Mouse (Mus musculus): ENCODE data around the gene Stk36. TPM values are rescaled to one million over a fixed set of nuclear protein-coding genes. Genes with fewer than 3 reads are reported as not detected.

Gene Stk36
- polyA plus RNA-seq, 1 experiment from 2014 or later, result 12.5 TPM

DNA sequence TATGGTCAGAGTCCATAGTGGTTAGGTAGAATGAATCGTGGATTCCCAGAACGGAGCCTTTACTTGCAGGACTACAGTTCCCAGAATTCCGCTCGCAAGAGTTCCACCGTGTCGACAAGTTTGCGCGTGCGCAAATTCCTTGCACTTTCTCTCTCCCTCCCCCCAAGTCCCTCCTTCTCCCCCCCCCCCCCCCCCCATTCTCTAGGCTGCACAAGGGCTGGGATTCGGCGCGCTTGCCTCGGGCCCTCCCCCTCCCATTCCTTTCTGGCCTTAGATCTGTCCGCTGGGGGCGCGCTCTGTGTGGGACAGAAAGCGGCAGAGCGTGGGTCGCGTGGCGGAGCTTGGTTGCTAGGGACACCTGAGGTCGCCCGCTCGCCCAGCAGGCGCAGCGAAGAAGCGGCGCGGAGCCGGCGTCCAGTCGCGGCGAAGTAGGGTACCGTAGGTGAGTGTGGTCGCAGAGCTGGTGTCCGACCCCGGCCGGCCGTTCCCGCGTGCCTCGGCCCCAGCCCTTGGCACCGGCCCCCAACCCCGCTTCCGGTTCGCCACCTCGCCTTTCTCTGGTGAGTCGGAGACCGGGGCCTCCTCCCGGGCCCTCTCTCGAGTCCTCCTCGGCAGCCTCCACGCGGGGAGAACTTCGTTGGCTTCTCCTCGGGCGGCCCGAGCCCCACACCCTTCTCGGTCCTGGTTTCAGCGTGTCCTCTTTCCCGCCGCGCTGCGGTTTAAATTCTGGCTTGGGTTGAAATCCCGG is 60.4 kb downstream of the Stk36 start, which contains the start of gene Ttll4:
Gene Ttll4 (plus strand): TSS at position 298 of the 748 bp plus-strand sequence.
- H3K27me3 ChIP-seq (replicated peaks; ENCODE audit: insufficient read depth, low read length), result no peaks in the 10 kb centered on the region
- 4% methylated on average over 48 of the region's 66 CpGs for WGBS
- DNase-seq (ENCODE audit: low spot score), result peak; percentile 99
- peak within 1 kb of the TSS; percentile 64 for H3K4me3 ChIP-seq (ENCODE audit: low read depth, low read length)
- peak within 1 kb of the TSS; percentile 56 for H3K9ac ChIP-seq (replicated peaks; ENCODE audit: low read depth)
- peak within 1 kb of the TSS; percentile 71 for H3K4me2 ChIP-seq (replicated peaks; ENCODE audit: low read depth, low read length)
- H3K4me1 ChIP-seq (ENCODE audit: insufficient read depth, low read depth, low read length), result peaks cover 8% of the 10 kb centered on the region; the same call in 1 of the 2 replicates
- ATAC-seq, result peak; percentile 99
- peak; percentile 86 for TF ChIP-seq CTCF (IDR thresholded peaks at IDR 0.05)
- no peak for TF ChIP-seq EP300 (IDR thresholded peaks at IDR 0.05)
- H3K36me3 ChIP-seq (ENCODE audit: insufficient read depth, low read length), result no peaks in the 10 kb centered on the region
- peak within 1 kb of the TSS; percentile 43 for H3K27ac ChIP-seq (ENCODE audit: low read length)
- no peaks in the 10 kb centered on the region for H3K9me3 ChIP-seq (ENCODE audit: low read length)

GRCm38 (mm10) chr1:74662253-74662865 is 61.1 kb downstream of the Stk36 start:
- WGBS, result 3% methylated on average over 13 of the region's 13 CpGs
- Histone ChIP-seq H3K36me3 (ENCODE audit: insufficient read depth, low read length) (no peaks in the 10 kb centered on the region), H3K9ac (replicated peaks; ENCODE audit: low read depth) (peak overlapping the region; percentile 56), H3K4me1 (ENCODE audit: insufficient read depth, low read depth, low read length) (peaks cover 8% of the 10 kb centered on the region; the same call in 1 of the 2 replicates), H3K27ac (ENCODE audit: low read length) (peak overlapping the region; percentile 43; the same call in 1 of the 2 replicates), H3K4me3 (ENCODE audit: low read depth, low read length) (peak overlapping the region; percentile 64), H3K9me3 (ENCODE audit: low read length) (no peaks in the 10 kb centered on the region), H3K27me3 (replicated peaks; ENCODE audit: insufficient read depth, low read length) (no peaks in the 10 kb centered on the region), H3K4me2 (replicated peaks; ENCODE audit: low read depth, low read length) (peak overlapping the region; percentile 71)
- TF ChIP-seq CTCF (IDR thresholded peaks at IDR 0.05), result no peak
- TF ChIP-seq EP300 (IDR thresholded peaks at IDR 0.05), result no peak
- DNase-seq (ENCODE audit: low spot score), result no peak
- ATAC-seq, result no peak

- no peak for ATAC-seq
- H3K27ac ChIP-seq (ENCODE audit: low read length), result no peak overlapping the region
- no peak overlapping the region for H3K4me3 ChIP-seq (ENCODE audit: low read depth, low read length)
- no peak overlapping the region for H3K4me2 ChIP-seq (replicated peaks; ENCODE audit: low read depth, low read length)
- no peaks in the 10 kb centered on the region for H3K9me3 ChIP-seq (ENCODE audit: low read length)
- no peaks in the 10 kb centered on the region for H3K27me3 ChIP-seq (replicated peaks; ENCODE audit: insufficient read depth, low read length)
- WGBS, result 28% methylated on average over 6 of the region's 6 CpGs
- DNase-seq (ENCODE audit: low spot score), result peak; percentile 53
- peaks cover 8% of the 10 kb centered on the region; the same call in 1 of the 2 replicates for H3K4me1 ChIP-seq (ENCODE audit: insufficient read depth, low read depth, low read length)
- TF ChIP-seq EP300 (IDR thresholded peaks at IDR 0.05), result no peak
- TF ChIP-seq CTCF (IDR thresholded peaks at IDR 0.05), result no peak
- no peak overlapping the region for H3K9ac ChIP-seq (replicated peaks; ENCODE audit: low read depth)
- no peaks in the 10 kb centered on the region for H3K36me3 ChIP-seq (ENCODE audit: insufficient read depth, low read length)
Measured at GRCm38 (mm10) chr1:74665153-74665552, 63.9 kb downstream of the Stk36 start.

DNA sequence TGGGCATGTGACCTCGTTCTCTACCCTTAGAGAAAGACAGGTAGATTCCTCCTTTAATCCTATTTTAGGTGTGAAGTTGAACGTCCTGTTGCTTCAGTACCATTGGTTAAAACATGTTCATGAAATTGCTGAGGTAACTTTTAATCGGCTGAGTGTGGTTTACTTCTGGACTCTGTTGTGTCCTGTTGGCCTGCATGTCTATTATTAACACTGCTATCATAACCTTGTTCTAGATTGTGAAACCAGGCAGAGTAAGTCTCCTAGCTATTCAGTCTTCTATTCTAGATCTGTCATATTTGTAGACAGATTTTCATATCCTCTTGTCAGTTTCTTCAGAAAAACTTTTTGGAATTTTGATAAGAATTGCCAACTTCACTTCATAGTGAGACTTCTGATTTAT is 67.1 kb downstream of the Stk36 start:
- ATAC-seq (no peak), DNase-seq (ENCODE audit: low spot score) (no peak)
- TF ChIP-seq EP300 (IDR thresholded peaks at IDR 0.05) (no peak), CTCF (IDR thresholded peaks at IDR 0.05) (no peak)
- no peak overlapping the region for H3K9ac ChIP-seq (replicated peaks; ENCODE audit: low read depth)
- no peak overlapping the region for H3K4me2 ChIP-seq (replicated peaks; ENCODE audit: low read depth, low read length)
- no peaks in the 10 kb centered on the region for H3K9me3 ChIP-seq (ENCODE audit: low read length)
- WGBS, result 81% methylated on average over 3 of the region's 3 CpGs
- peaks cover 4% of the 10 kb centered on the region; the same call in 1 of the 2 replicates for H3K4me1 ChIP-seq (ENCODE audit: insufficient read depth, low read depth, low read length)
- 0 out of 2 replicates have a peak, but pooled peaks cover 3% of the 10 kb centered on the region for H3K36me3 ChIP-seq (ENCODE audit: insufficient read depth, low read length)
- no peak overlapping the region for H3K4me3 ChIP-seq (ENCODE audit: low read depth, low read length)
- no peaks in the 10 kb centered on the region for H3K27me3 ChIP-seq (replicated peaks; ENCODE audit: insufficient read depth, low read length)
- no peak overlapping the region for H3K27ac ChIP-seq (ENCODE audit: low read length)

DNA sequence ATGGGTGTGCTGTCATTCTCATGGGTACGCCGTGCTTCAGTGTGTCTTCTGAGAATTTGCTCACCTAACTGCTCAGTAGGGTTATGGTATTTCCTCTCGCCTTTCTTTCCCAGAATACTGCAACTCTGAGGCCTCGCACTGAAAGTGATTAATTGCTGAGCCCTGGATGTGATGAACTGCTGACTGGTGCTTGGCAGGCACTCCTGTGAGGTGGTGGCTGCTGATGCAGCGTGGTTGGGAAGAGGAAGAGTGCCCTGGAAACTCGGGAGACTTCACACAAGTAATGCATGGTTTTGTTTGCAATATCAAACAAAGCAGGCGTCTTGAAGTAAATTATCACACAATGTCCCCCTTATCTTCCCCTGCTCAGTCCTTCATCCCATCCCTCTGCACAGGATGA is 71.5 kb downstream of the Stk36 start:
- no peak overlapping the region for H3K27ac ChIP-seq (ENCODE audit: low read length)
- H3K4me1 ChIP-seq (ENCODE audit: insufficient read depth, low read depth, low read length), result no peaks in the 10 kb centered on the region
- 57% methylated on average over 7 of the region's 7 CpGs for WGBS
- H3K9me3 ChIP-seq (ENCODE audit: low read length), result no peaks in the 10 kb centered on the region
- no peak overlapping the region for H3K4me2 ChIP-seq (replicated peaks; ENCODE audit: low read depth, low read length)
- no peak for ATAC-seq
- no peak for TF ChIP-seq CTCF (IDR thresholded peaks at IDR 0.05)
- no peaks in the 10 kb centered on the region for H3K27me3 ChIP-seq (replicated peaks; ENCODE audit: insufficient read depth, low read length)
- DNase-seq (ENCODE audit: low spot score), result no peak
- H3K9ac ChIP-seq (replicated peaks; ENCODE audit: low read depth), result no peak overlapping the region
- 0 out of 2 replicates have a peak, but pooled peaks cover 3% of the 10 kb centered on the region for H3K36me3 ChIP-seq (ENCODE audit: insufficient read depth, low read length)
- H3K4me3 ChIP-seq (ENCODE audit: low read depth, low read length), result no peak overlapping the region

- Histone ChIP-seq H3K36me3 (ENCODE audit: insufficient read depth, low read length) (peaks cover 10% of the 10 kb centered on the region; the same call in 1 of the 2 replicates), H3K4me3 (ENCODE audit: low read depth, low read length) (no peak overlapping the region), H3K27ac (ENCODE audit: low read length) (no peak overlapping the region), H3K27me3 (replicated peaks; ENCODE audit: insufficient read depth, low read length) (no peaks in the 10 kb centered on the region), H3K4me1 (ENCODE audit: insufficient read depth, low read depth, low read length) (no peaks in the 10 kb centered on the region), H3K4me2 (replicated peaks; ENCODE audit: low read depth, low read length) (no peak overlapping the region), H3K9me3 (ENCODE audit: low read length) (no peaks in the 10 kb centered on the region), H3K9ac (replicated peaks; ENCODE audit: low read depth) (no peak overlapping the region)
- no peak for DNase-seq (ENCODE audit: low spot score)
- 94% methylated on average over 3 of the region's 3 CpGs for WGBS
- no peak for ATAC-seq
- TF ChIP-seq EP300 (IDR thresholded peaks at IDR 0.05), result no peak
- TF ChIP-seq CTCF (IDR thresholded peaks at IDR 0.05), result no peak
Measured at GRCm38 (mm10) chr1:74676863-74677262, 75.6 kb downstream of the Stk36 start.
